Mouse (Mus musculus) cerebellum, adult 11-12 months (tissue): ENCODE measurements at regions not wholly inside any gene's neighbourhood (a gene's known extent, or its start where the extent isn't known, plus 50 kb on each side); places are given as distances from the start of the nearest gene placed in this dataset.
A peak's percentile ranks its signal among the peaks of the same experiment; 100 is the strongest.

Experiments
- DNase-seq: peaks from one replicate; pipeline ENCODE4 v3.0.0; 2022

- no peak for DNase-seq
Measured at GRCm38 (mm10) chr14:25068430-25068829, 390.6 kb upstream of the Zmiz1 start.

- peak; percentile 45 for DNase-seq
Measured at GRCm38 (mm10) chr14:25073143-25073542, 385.8 kb upstream of the Zmiz1 start.

- peak; percentile 94 for DNase-seq
Measured at GRCm38 (mm10) chr14:25074022-25074800, 384.8 kb upstream of the Zmiz1 start.

GRCm38 (mm10) chr14:25074891-25075290 is 384.1 kb upstream of the Zmiz1 start:
- peak; percentile 43 for DNase-seq

GRCm38 (mm10) chr14:25080431-25080830 is 378.6 kb upstream of the Zmiz1 start:
- DNase-seq: no peak

- DNase-seq: no peak
Measured at GRCm38 (mm10) chr14:25083847-25084246, 375.1 kb upstream of the Zmiz1 start.

- no peak for DNase-seq
Measured at GRCm38 (mm10) chr14:25096786-25097185, 362.2 kb upstream of the Zmiz1 start.

- DNase-seq: no peak
Measured at GRCm38 (mm10) chr14:25105391-25105790, 353.6 kb upstream of the Zmiz1 start.

- no peak for DNase-seq
Measured at GRCm38 (mm10) chr14:25106451-25106850, 352.5 kb upstream of the Zmiz1 start.

- DNase-seq: no peak
Measured at GRCm38 (mm10) chr14:25108101-25108652, 350.8 kb upstream of the Zmiz1 start.

- no peak for DNase-seq
Measured at GRCm38 (mm10) chr14:25108701-25109290, 350.2 kb upstream of the Zmiz1 start.

GRCm38 (mm10) chr14:25109691-25110090 is 349.3 kb upstream of the Zmiz1 start:
- no peak for DNase-seq

GRCm38 (mm10) chr14:25112832-25113231 is 346.2 kb upstream of the Zmiz1 start:
- DNase-seq: no peak

GRCm38 (mm10) chr14:25113326-25113725 is 345.7 kb upstream of the Zmiz1 start:
- no peak for DNase-seq

- DNase-seq: peak; percentile 61
Measured at GRCm38 (mm10) chr14:25116424-25116823, 342.6 kb upstream of the Zmiz1 start.

GRCm38 (mm10) chr14:25119999-25120398 is 339.0 kb upstream of the Zmiz1 start:
- no peak for DNase-seq

GRCm38 (mm10) chr14:25120506-25120905 is 338.5 kb upstream of the Zmiz1 start:
- no peak for DNase-seq

GRCm38 (mm10) chr14:25122971-25123535 is 335.9 kb upstream of the Zmiz1 start:
- no peak for DNase-seq

- DNase-seq: no peak
Measured at GRCm38 (mm10) chr14:25123541-25124337, 335.2 kb upstream of the Zmiz1 start.

GRCm38 (mm10) chr14:25126544-25126943 is 332.4 kb upstream of the Zmiz1 start:
- no peak for DNase-seq

GRCm38 (mm10) chr14:25127544-25128159 is 331.3 kb upstream of the Zmiz1 start:
- no peak for DNase-seq

- DNase-seq: no peak
Measured at GRCm38 (mm10) chr14:25128160-25128547, 330.8 kb upstream of the Zmiz1 start.

- DNase-seq: no peak
Measured at GRCm38 (mm10) chr14:25135371-25135770, 323.6 kb upstream of the Zmiz1 start.
